Mouse (Mus musculus) lung, postnatal 0 days (tissue): ENCODE results near the gene Akap7. TPM values are rescaled to one million over a fixed set of nuclear protein-coding genes. Genes with fewer than 3 reads are reported as not detected.
A peak's percentile ranks its signal among the peaks of the same experiment; 100 is the strongest.

Experiments used
- ATAC-seq: fragments of 200-750 bp; cut with Nextera tagmentation; 2 replicates; pipeline ENCODE4 v1.8.0; 2017; ENCODE audit warnings: moderate library complexity
- DNase-seq: peaks from one replicate; pipeline ENCODE4 v3.0.0-alpha.2; 2016; ENCODE audit warnings: low spot score
- H3K27ac ChIP-seq: fragments of 300-500 bp; sonication (generic); 2 replicates; pipeline ENCODE4 v1.5.1; 2014; ENCODE audit warnings: antibody characterized with exemption, mild to moderate bottlenecking, low read length, mixed read lengths
- H3K27me3 ChIP-seq: fragments of 300-500 bp; sonication (generic); replicated peaks from 2 replicates; pipeline ENCODE4 v1.6.1; 2014; ENCODE audit warnings: low read length, mixed read lengths; ENCODE audit not compliant: insufficient read depth
- H3K36me3 ChIP-seq: fragments of 300-500 bp; sonication (generic); 2 replicates; pipeline ENCODE4 v1.6.1; 2014; ENCODE audit warnings: low read length, mixed read lengths; ENCODE audit not compliant: insufficient read depth
- H3K4me1 ChIP-seq: fragments of 300-500 bp; sonication (generic); 2 replicates; pipeline ENCODE4 v1.6.1; 2014; ENCODE audit warnings: antibody characterized with exemption, low read depth, low read length, mixed read lengths; ENCODE audit not compliant: insufficient read depth
- H3K4me2 ChIP-seq: fragments of 300-500 bp; sonication (generic); replicated peaks from 2 replicates; pipeline ENCODE4 v1.6.1; 2014; ENCODE audit warnings: low read depth, mild to moderate bottlenecking, low read length, moderate library complexity, mixed read lengths
- H3K4me3 ChIP-seq: fragments of 300-500 bp; sonication (generic); 2 replicates; pipeline ENCODE4 v1.5.1; 2014; ENCODE audit warnings: low read depth, low read length
- H3K9ac ChIP-seq: fragments of 300-500 bp; sonication (generic); replicated peaks from 2 replicates; pipeline ENCODE4 v1.6.1; 2014; ENCODE audit warnings: low read depth, mild to moderate bottlenecking
- H3K9me3 ChIP-seq: fragments of 300-500 bp; sonication (generic); 2 replicates; pipeline ENCODE4 v1.6.1; 2016; ENCODE audit warnings: low read length, mixed read lengths
- CTCF ChIP-seq: IDR thresholded peaks from 2 replicates; pipeline ENCODE4 v1.5.1; 2016; ENCODE audit warnings: antibody characterized with exemption, mild to moderate bottlenecking
- EP300 ChIP-seq: IDR thresholded peaks from 2 replicates; pipeline ENCODE4 v1.6.1; 2016; ENCODE audit warnings: antibody characterized with exemption, mild to moderate bottlenecking, control low read depth
- WGBS: fragments of 180-500 bp; shearing (Covaris S2); extraction: QIAGEN DNeasy Blood & Tissue Kit; methylation state at CpG from one replicate; pipeline ENCODE4 v1.1.7; 2014; 5-methylcytosine and 5-hydroxymethylcytosine counted together
- polyA plus RNA-seq: library from polyadenylated mRNA; unstranded; fragments of >200 nt; fragmentation: Nextera tagmentation; extraction: Ambion mirVana; gene quantifications from 2 replicates; pipeline ENCODE4 v1.2.1, GENCODE M21; 2015

The Akap7 gene
- polyA plus RNA-seq, 1 experiment from 2014 or later = 46.3 TPM

DNA sequence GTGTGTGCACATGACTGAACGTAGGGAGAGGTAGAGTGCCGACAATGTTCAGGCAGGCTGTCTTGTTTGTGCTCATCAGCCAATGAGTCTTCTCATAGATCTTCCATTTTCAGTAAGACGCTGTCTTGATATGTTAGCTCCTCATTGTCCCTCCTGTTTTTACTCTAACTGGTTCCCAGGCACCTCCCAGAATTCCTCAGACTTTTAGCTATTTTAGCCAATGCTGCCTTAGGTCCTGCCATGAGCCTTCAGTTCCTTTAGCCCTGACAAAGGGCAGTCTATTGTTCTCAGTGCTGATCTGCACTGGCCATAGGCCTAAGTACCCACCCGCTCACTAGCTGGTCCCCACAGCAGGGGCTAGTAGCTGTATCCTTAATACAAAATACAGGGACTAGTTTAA lies 122.0 kb downstream of the Akap7 start:
- TF ChIP-seq CTCF (no peak), EP300 (no peak)
- 97% methylated on average over 4 of the region's 4 CpGs for WGBS
- Histone ChIP-seq H3K9me3 (no peaks in the 10 kb centered on the region), H3K36me3 (no peaks in the 10 kb centered on the region), H3K4me2 (no peak overlapping the region), H3K27me3 (no peaks in the 10 kb centered on the region), H3K4me1 (no peaks in the 10 kb centered on the region), H3K9ac (no peak overlapping the region), H3K4me3 (no peak overlapping the region), H3K27ac (no peak overlapping the region)
- ATAC-seq (no peak), DNase-seq (no peak)

DNA sequence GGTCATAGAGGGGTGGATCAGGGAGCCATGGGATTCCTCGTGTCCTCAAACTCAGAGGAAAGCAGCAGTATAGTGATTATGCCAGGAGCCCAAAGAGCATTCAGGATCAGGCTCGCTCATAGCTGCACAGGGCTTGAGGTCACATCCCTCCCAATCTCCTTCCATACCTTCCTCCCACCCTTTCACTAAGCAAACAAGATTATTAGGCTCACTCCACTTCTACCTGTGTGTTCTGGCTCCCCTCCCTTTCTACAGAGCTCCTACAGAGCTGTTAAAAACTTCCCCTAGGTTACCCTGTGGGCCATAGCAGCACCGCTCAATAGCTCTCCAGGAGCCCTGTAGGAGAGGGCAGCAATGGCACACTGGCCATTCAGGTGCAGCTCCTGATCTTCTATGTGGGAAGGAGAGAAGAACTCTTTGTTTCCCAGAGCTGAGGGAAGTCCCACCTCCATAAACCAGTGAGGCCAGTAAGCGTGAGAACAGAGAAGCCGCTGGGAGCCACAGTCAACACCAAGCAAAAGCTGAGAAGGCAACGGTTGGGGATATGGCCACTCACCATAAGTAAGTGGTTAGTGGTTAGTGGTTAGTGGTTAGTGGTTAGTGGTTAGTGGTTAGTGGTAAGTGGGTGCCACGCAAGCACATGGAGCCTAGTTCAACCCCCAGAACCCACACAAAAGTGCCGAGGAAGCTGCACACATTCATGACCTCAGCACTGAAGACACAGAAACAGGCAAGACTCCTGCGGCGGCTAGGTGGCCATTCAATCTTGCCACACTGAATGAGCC lies 122.7 kb downstream of the Akap7 start:
- no peak overlapping the region for H3K9ac ChIP-seq
- no peaks in the 10 kb centered on the region for H3K36me3 ChIP-seq
- H3K4me3 ChIP-seq = no peak overlapping the region
- TF ChIP-seq EP300 (no peak), CTCF (no peak)
- H3K9me3 ChIP-seq = no peaks in the 10 kb centered on the region
- H3K27ac ChIP-seq = no peak overlapping the region
- H3K4me2 ChIP-seq = no peak overlapping the region
- ATAC-seq (peak; percentile 84), DNase-seq (peak; percentile 60)
- no peaks in the 10 kb centered on the region for H3K4me1 ChIP-seq
- no peaks in the 10 kb centered on the region for H3K27me3 ChIP-seq
- 64% methylated on average over 10 of the region's 10 CpGs for WGBS

DNA sequence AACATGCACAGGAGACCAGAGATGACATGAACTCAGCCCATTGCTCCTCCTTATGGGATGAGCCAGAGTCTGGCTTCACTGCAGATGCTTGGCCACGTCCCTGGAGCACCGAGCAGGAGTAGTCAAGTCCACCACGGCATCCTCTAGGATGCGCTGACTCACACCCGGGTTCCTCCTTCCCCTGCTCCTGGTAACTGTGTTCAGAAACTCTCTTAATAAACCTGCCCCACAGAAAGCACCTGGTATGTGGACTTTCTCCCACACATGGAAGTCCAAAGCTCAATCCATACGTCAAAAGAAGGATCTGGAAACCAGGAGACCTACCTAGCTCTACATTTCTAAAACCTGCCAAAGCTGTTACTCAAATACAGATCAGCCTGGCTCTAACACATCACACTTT lies 124.4 kb downstream of the Akap7 start:
- Histone ChIP-seq H3K9me3 (no peaks in the 10 kb centered on the region), H3K27me3 (no peaks in the 10 kb centered on the region), H3K9ac (no peak overlapping the region), H3K4me2 (no peak overlapping the region), H3K36me3 (no peaks in the 10 kb centered on the region), H3K4me1 (no peaks in the 10 kb centered on the region), H3K27ac (no peak overlapping the region), H3K4me3 (no peak overlapping the region)
- ATAC-seq (no peak), DNase-seq (no peak)
- WGBS = 85% methylated on average over 6 of the region's 6 CpGs
- TF ChIP-seq EP300 (no peak), CTCF (no peak)

DNA sequence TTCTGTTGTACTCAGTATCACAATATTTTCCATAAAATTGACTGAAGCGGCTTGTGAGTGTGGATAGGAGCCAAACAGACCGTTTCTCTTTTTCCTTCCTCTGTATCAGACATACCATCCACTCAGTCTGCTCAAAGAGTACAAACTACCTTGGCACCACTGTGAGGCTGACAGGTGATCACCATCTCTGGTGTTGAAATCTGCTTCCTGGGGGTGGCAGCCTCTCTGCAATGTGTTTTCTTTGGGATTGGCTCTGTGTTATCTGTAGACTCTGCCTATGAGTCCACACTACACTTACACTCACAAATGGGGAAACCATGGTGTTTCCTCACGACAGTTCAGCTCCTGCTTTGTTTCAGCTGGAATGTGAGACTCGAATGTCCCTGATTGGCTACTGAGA lies 128.6 kb downstream of the Akap7 start:
- H3K4me3 ChIP-seq = no peak overlapping the region
- no peak; the same call in 1 of the 2 replicates for ATAC-seq
- no peak overlapping the region for H3K9ac ChIP-seq
- no peak for DNase-seq
- no peak for TF ChIP-seq EP300
- no peak for TF ChIP-seq CTCF
- H3K27me3 ChIP-seq = no peaks in the 10 kb centered on the region
- no peak overlapping the region for H3K4me2 ChIP-seq
- H3K27ac ChIP-seq = no peak overlapping the region
- no peaks in the 10 kb centered on the region for H3K9me3 ChIP-seq
- H3K4me1 ChIP-seq = no peaks in the 10 kb centered on the region
- H3K36me3 ChIP-seq = no peaks in the 10 kb centered on the region
- 71% methylated on average over 4 of the region's 4 CpGs for WGBS

DNA sequence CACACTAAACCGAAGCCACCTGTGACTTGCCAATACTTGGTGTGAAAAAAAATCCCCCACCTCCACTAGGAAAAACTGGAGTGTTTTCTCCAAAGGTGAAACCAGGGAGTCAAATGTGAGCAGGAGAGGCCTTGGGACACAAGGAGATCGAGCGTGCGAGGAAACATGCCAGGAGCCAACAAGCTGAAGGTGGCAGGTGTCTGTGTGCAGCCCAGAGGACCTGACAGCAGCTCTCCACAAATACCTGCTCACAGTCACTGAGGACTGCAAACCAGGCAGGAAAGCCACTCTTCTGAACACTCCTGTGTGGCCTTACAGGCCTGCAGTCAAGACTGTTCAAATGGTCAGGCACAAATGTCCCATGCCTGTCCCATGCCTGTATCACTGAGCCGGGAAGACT lies 130.4 kb downstream of the Akap7 start:
- WGBS = 89% methylated on average over 5 of the region's 5 CpGs
- no peaks in the 10 kb centered on the region for H3K36me3 ChIP-seq

DNA sequence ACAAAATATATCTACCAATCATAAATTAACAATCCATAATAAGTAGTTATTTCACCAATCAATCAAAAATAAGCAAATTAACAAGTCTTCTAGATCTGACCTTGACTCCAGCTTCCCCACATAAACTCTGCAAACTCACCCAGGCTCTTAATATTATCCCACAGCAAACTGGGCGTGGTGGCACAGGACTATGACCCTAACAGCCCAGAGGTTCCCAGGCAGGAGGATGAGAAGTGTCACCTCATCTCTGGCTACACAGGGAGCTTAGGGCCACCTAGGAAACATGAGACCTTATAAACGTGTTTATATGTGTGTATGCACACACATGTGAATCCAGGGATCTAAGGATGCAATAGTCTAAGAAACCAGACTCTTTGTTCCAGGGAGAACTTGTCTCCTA lies 132.8 kb downstream of the Akap7 start:
- no peak for ATAC-seq
- H3K36me3 ChIP-seq = no peaks in the 10 kb centered on the region
- no peaks in the 10 kb centered on the region for H3K4me1 ChIP-seq
- H3K4me2 ChIP-seq = no peak overlapping the region
- TF ChIP-seq CTCF = no peak
- TF ChIP-seq EP300 = no peak
- H3K9ac ChIP-seq = no peak overlapping the region
- H3K4me3 ChIP-seq = no peak overlapping the region
- H3K9me3 ChIP-seq = no peaks in the 10 kb centered on the region
- no peak overlapping the region for H3K27ac ChIP-seq
- WGBS = 82% methylated on average over 2 of the region's 2 CpGs
- no peak for DNase-seq
- no peaks in the 10 kb centered on the region for H3K27me3 ChIP-seq

More for the DNA sequence above, 130.4 kb downstream of the Akap7 start:
- no peaks in the 10 kb centered on the region for H3K9me3 ChIP-seq
- no peak for ATAC-seq
- H3K4me1 ChIP-seq = no peaks in the 10 kb centered on the region
- H3K27ac ChIP-seq = no peak overlapping the region
- H3K27me3 ChIP-seq = no peaks in the 10 kb centered on the region
- no peak overlapping the region for H3K4me2 ChIP-seq
- DNase-seq = no peak
- TF ChIP-seq CTCF (no peak), EP300 (no peak)
- H3K9ac ChIP-seq = no peak overlapping the region
- no peak overlapping the region for H3K4me3 ChIP-seq
